Mouse (Mus musculus): ENCODE results near the gene Polr2l.

Gene Polr2l

DNA sequence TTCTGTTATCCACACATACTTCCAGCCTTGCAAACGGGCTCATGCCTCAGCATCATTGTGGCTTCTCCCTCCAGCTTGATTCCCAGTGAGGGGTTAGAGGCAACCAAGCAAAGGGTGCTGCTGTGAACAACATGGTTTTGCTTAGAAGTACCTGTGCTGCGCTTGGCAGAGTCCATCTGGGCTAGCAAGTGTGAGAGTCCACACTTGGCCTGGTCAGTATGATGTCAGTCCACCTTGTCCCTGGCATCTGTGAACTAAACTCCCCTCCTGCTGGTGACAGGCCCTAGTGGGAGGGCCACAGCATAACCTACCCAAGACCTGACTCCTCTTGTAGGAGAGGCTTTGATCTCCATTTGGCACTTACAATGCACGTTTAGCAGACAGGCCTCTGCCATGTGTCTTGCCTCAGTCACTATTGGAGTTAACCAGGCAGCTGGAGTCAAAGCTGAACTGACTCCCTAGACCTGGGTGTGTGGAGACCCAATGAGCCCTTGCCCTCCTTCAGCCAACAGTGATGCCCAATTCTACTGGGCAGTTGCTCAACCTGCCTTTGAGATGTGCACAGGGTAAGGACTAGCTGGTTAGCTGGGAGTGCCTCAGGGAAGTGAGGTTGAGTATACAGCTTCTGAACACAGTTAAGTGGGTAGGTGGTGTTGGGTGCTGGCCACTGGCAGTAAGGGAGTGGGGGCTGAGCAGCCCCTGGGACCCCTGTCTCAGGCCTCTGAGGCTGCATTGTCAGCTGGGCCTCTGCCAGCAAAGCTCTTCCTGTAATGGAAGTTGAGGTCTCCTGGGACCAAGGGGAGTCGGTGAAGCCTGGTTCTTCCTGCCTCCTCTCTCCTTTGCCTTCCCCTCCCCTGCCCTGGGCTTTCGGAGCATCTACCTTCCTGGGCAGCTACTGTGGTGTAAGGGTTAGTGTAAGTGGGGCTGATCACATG, 9.5 kb upstream of the Polr2l start:
- DNase-seq (ENCODE audit: low spot score in 2 of 2), result no peak

DNA sequence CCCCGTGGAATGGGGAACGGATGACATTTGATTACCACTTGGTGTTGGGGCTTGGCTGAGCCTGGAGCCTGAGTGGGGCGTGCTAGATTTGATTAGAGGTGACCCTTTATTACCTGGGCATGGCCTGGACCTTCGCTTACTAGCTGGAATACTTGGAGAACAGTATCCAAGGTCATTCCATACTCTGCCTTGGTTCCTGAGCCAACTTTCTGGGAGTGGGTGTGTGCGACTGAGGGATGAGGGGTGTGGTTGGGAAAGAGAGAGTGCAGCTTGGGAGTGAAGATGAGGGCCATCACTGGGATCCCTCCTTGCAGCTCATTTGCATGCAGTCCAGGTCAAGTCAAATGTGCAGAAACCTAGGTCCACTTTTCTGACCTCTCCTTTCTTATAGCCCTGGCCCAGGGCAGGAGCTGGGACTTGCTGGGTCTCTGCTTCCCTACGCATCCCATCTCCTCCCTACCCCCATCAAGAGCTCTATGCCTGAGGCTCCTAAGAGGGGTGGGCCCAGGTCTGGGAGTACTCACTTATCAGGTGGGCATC, 8.3 kb upstream of the Polr2l start:
- DNase-seq (ENCODE audit: low spot score in 2 of 2), result no peak

DNA sequence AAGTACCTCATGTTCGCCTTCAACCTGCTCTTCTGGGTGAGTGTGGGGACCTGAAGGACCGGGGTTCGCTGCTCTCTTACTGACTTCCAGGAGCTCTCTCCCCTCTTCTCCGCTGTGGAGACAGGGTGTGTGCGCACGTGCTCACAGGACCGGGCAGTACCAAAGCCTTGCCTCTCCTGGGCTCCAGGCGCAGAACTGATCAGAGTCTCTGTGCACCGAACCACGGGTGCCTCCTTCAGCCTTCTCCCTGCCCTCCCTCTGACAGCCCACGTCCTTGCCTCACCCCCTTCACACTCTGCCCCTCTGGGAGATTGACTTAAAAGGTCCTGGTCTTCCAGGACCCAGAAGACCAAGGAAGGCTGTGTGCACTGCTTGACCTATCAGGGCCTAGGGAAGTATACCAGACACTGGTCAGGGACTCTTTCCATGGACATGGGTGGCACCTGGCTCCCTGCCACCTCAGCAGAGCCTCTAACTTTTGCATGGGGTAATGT, 7.6 kb upstream of the Polr2l start:
- DNase-seq (ENCODE audit: low spot score in 2 of 2), result no peak

DNA sequence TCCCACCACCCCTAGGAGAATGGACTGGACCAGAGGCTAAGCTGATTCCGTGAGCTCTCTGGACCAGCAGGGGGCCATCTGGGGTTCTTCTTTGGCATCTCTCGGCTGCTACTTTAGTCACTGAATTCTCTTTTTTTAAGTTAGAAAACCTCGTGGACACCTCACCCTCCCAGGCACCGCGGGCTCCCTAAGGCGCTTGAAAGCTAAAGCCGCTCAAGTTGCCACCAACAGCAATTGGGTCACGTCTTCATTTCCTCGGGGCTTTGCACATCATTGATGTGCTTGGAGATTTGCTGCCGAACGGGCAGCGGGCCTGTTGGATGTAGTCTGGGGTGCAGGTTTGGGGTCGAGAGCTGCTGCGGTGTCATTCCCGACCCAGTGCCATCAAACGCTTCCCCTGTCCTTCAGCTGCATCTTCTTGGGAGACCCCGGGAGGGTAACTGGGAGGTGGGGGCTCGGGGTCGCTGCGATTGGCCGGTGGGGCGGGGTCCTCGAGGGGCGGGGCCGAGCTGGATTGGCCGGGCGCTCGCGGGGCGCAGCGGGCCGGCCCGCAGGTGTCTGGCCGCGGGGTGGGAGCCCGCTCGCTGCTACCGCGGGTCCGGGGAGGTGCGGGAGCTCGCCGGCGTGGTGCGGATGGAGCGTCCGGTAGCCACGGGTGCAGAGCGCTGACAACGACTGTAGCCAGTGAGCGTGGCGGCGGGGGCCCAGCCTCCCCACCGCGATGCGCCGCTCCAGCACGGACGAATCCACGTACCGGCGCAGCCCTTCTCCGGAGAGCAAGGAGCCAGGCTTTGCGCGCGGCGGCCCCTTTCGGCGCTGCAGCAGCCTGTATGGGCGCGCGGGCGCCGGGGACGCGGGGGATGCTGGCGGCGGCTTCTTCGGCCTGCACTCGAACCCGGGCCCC, 6.8 kb upstream of the Polr2l start:
- peak; percentile 51 to 58 for DNase-seq (ENCODE audit: low spot score in 2 of 2)

DNA sequence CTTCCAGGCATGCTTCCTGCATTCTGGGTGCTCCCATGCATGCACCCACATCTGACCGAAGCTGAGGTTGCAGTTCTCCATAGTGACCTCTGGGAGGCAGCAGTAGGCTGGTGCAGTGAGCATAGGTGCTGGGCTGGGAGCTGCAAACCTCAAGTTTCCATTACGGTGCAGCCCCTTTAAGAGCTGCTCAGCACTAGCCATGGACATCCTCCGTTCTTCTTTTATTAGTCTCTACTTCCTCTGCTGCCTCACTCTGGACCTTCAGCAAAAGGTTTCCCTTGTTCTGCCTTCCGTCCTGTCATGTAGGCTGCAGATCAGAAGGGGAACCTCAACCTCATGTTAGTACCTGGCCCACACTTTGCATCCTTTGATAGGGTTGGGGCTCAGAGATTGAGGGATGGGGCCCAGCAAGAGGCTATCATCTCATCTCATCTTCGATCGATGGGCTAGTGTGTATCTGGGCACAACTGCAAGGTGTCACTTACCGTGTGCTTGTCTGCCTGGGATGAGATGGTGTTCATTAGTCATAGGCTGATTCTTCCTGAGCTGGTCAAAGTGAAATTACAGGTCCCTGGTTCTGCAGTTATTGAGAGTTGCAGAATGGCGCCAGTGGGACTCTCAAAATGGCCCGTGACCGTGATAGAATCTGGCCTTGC, 6.0 kb upstream of the Polr2l start:
- DNase-seq (ENCODE audit: low spot score in 2 of 2), result peak; percentile 69 to 75

DNA sequence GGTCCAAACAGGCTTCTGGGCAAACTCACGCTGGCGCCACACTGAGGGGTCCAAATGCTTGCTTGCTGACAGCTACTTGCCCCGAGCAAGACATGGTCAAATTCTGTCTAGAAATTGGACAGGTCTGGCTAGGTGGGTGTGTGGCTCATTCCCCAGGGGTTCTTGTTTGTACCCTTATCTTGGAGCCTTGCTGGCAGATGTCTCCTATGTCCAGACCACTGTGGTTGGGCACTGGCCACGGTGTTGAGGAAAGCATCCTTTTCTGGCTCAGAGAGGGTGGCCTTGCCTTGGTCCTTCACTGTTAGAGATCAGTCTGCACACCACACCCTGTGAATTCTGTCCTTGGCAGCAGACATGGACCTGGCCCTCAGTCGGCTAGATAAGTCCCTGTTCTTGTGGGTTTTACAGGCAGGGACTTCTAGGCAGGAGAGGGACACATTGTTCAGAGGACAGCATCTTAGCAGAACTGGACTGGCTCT, 3.4 kb upstream of the Polr2l start:
- DNase-seq (ENCODE audit: low spot score in 2 of 2), result no peak

DNA sequence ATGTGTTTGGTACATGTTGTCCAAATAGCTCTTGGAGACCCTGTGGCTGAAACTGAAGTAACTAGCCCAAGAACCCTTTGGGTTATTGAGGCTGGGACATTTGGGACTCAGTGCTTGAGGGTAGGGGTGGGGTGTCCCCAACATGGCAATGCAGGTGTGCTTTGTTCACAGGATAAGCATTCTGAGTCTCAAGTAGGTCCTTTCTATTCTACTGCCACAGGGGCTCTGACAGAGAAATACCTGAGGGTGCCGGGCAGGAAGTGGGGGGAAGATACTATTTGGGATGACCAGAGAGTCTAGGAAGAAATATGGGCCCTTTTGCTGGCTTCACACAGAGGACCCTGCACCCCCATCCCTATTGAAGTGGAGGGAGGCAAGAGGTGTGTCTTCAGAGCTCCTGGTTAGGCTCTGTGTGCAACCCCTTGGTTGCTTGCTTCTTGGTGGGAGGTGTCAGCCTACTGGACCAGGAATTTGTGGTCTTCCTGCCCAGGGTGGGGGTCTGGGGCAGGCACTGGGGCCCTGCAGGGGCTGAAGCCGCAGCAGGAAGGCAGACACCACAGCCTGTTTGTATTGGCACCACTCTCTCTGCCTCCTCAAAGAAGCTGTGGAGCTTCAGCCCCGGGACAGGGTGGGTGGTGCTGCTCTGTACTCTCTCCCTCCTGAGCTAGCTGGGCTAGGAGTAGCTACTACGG, 2.8 kb upstream of the Polr2l start:
- DNase-seq (ENCODE audit: low spot score in 2 of 2), result no peak

DNA sequence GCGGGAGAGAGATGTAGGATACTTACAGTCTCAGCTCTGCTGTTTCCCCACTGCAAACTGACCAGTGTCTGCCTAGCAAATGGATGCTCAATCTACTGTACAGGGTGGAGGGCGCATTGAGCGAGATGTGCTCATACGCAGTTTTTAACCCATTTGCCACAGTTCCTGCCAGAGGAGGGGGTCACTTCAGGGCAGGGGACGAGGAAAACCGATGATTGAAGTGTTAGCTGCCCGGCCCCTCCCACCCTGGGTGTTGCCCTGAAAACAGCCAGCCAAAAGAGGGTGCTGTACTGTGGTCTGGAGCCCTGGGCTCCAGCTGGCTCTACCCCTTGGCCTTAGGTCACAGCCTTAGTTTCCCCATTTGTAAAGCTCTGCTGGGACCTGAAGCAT, 2.0 kb upstream of the Polr2l start:
- DNase-seq (ENCODE audit: low spot score in 2 of 2), result no peak

DNA sequence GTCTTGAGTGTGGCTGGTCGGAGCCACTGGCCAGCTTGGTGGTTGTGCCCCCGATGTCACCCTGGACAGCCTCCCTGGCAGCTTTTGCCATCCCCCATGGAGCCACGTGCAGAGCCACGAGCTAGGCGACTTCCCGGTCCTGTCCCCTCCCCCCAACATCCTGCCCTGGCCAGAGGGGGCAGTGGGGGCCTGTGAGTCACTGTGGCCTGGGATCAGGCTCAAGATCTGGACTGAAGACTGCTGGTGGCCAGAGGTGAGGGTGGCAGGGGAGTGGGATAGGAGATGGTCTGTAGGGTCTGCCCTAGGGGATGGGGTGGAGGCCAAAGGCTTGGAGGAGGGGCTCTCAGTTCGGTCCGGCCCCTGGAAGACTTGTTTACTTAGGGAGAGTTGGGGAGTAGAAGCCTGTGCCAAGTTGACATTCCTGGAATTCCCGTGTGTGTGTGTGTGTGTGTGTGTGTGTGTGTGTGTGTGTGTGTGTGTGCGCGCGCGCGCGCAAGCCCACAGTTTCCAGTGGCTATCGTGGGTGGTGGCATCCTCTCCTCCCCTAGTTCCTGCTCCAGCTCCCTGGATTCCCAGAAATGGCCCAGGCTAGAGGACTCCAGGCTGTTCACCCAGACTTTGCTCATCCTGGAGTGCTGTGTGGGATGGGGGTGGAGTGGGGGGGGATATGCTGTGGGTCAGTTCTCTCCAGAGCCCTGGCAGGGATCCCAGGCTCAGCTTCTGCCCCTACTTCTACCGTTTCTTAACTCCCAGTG, 1.5 kb upstream of the Polr2l start:
- DNase-seq (ENCODE audit: low spot score in 2 of 2), result peak; percentile 45 to 53

- DNase-seq (ENCODE audit: low spot score in 2 of 2), result no peak
Measured at GRCm38 (mm10) chr7:141475805-141476158, 850 bp upstream of the Polr2l start.

GRCm38 (mm10) chr7:141474160-141474559, 772 bp downstream of the Polr2l start:
- DNase-seq (ENCODE audit: low spot score in 2 of 2), result no peak

GRCm38 (mm10) chr7:141472763-141473162, 2.2 kb downstream of the Polr2l start:
- no peak for DNase-seq (ENCODE audit: low spot score in 2 of 2)

DNA sequence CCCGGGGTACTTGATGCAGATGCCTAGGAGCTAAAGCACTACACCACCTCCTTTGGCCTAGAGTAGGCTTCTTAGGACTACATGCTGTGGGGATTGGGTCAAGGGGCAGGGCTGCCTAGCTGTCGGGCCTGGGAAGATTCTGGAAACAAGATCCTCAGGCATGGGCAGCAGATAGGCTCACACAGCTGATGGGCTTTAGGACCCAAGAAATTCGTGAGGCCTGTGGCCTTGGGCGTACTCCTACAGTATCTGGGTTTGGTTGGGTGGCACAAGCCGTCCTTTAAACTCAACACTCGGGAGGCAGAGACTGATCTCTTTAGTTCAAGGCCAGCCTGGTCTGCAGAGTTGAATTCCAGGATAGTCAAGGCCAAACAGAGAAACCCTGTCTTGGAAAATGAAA, 2.7 kb downstream of the Polr2l start:
- DNase-seq (ENCODE audit: low spot score in 2 of 2), result no peak

DNA sequence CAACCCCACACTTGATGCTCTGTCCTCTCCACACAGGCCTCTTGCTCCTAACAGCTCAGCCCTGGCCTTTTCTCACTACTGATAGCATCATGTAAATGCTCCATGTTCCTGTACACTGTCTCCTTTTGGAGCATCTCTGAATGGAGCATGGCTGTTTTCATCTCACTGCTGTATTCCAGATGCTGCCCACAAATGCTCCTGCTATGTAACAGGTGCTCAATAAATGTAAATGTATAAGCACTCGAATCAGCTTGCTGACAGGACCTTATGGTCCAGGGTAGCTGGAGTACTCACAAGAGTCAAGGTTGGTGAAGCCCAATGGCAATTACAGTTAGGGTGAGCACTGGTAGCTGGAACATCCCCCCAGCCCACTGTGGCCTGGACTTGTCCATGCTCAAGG, 3.7 kb downstream of the Polr2l start:
- no peak for DNase-seq (ENCODE audit: low spot score in 2 of 2)

DNA sequence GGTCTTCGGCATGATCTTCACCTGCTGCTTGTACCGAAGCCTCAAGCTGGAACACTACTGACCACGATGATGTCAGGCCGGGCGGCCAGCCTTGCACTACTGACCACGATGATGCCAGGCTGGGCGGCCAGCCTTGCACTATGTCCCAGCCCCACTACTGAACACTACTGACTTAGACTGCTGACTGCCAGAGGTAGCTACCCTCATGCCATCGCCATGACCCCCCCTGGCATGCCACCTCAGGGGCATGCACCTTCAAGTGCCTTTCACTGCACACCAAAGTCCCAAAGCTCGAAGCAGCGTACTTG, 4.3 kb downstream of the Polr2l start:
- DNase-seq (ENCODE audit: low spot score in 2 of 2), result no peak

GRCm38 (mm10) chr7:141469901-141470636, 4.9 kb downstream of the Polr2l start:
- no peak for DNase-seq (ENCODE audit: low spot score in 2 of 2)

GRCm38 (mm10) chr7:141469352-141469751, 5.6 kb downstream of the Polr2l start:
- DNase-seq (ENCODE audit: low spot score in 2 of 2), result no peak

- peak; percentile 45 to 59 for DNase-seq (ENCODE audit: low spot score in 2 of 2)
Measured at GRCm38 (mm10) chr7:141468522-141469211, 6.3 kb downstream of the Polr2l start.

DNA sequence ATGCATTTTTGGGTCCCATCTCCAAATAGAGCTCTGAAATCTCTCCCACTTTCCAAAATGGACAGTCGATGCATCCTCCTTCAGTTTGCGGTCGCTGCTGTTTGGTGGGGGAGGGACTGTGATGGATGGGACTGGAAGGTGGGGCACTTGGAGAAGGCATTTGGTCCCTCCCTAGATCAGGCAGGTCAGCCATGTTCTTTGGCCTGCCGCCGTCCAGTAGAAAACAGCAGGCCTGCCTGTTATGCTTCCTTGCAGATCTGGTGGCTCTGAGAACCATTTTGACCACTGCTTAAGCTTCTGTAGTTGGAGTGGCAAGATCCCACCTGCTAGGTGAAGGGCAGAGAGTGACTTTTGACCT, 6.8 kb downstream of the Polr2l start:
- DNase-seq (ENCODE audit: low spot score in 2 of 2), result no peak

Data from natural killer cell, adult 2 months (primary cell).